Mouse (Mus musculus) gastrocnemius, postnatal 10 days (tissue): ENCODE data around the gene Pkp4. TPM values are rescaled to one million over a fixed set of nuclear protein-coding genes. Genes with fewer than 3 reads are reported as not detected.
"Not testable (repeated sequence)": the region's sequence is repeated elsewhere in the genome, so short reads cannot be mapped to it uniquely, and the experiment has no call there.

Experiments
- DNase-seq: peaks from one replicate; pipeline ENCODE4 v3.0.0; 2021; ENCODE audit warnings: mixed read lengths
- total RNA-seq, 2 experiments: library from RNA; stranded (reverse); gene quantifications; 2 replicates each; pipeline ENCODE4 v1.2.3; 2021

The Pkp4 gene
- total RNA-seq, 2 experiments from 2014 or later, result 24.6 to 25.4 TPM

DNA sequence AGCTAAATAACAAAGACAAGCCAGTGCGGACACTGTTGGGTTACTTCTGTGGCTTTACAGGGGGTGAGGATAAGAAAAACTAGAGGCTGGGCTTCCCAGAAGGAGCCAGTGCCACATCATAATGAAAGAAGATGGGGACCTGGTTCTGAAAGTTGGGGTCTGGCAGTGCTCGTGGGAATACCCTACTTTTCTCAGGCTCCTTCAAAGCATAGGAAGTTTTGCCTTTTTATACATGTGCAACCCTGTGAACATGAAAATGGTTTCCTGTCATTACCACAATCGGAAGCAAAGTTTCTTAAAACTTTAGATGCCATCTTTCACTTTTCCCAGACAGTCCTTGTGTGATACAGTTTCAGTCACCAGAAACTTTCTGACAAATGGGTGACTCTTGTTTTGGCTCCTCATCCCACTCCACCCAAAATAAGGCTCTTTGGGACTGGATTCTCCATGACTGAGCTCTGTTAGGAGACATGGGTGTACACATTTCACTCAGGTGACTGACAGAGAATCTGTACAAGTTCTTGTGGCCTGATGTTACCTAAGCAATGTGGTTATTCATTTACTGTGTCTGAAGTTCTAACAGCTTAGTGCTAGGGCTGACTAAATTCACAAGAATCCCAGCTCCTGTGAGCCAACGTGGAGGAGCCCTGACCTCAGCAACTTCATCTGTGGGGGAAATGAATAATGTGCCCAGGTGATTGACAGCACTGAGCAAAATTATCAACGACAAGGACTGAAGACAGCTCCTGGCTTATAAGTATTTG, 179.3 kb downstream of the Pkp4 start:
- DNase-seq, result no peak

DNA sequence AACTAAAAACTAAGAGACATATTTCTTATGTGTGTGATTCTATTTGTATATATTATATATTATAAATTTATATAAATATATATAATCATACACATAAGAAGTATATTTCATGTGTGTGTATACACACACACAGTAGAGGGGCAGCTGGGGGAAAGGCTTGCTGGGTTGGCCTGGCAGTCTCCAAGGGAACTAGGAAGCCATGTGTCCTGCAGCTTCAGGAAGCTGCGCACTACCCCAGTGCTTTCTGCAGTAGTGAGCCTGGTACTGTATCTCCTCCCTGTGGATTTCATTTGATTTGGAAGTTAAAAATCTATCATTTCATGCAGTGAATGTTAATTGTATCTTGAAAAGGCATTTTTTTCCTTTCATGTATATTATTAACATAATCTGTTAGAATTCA, 180.2 kb downstream of the Pkp4 start:
- DNase-seq, result no peak

DNA sequence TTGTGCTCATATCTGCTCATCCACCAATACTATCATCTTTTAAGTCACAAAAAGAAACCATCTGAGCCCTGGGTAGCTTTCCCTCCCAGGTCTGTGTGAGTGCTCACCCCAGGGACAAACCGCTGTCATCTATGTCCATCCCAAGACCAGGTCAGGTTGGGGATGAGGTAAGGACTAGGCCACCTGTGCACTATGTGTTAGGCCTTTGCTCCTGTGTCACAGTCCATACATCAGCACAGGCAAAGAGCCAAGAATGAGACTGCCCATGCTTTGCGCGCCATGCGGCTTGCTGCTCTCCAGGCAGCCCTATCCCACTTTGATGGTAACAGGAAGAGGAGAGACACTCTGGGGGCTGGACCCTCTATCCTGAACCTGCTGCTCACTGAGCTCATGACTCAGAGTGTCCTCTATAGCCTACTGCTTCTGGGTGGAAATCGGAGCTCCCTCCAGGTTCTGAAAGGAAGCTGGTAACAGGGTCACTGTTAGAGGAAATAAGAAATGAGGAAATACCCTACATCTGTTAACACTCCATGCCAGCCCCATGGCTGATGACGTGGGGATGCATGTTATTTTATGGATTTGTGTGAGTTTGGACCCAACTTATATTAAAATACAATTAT, 182.1 kb downstream of the Pkp4 start:
- no peak for DNase-seq

DNA sequence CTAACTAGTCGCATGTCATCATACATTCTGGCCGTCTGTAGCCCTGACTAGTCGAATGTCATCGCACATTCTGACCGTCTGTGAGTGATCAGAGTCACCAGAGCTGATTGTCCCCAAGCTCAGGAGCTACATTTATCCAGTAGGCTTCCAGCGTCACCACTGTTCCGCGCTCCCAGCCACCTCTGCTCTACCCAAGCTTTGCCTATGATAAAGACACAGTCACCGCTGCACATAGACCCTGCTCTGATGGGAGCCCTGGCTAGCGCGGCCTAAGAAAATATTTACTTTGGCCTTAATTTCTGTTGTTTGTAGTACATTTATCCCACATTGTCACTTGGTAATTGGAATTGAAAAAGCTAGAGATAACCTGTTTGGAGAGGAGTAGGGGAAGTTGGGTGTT, 183.2 kb downstream of the Pkp4 start:
- DNase-seq, result no peak

DNA sequence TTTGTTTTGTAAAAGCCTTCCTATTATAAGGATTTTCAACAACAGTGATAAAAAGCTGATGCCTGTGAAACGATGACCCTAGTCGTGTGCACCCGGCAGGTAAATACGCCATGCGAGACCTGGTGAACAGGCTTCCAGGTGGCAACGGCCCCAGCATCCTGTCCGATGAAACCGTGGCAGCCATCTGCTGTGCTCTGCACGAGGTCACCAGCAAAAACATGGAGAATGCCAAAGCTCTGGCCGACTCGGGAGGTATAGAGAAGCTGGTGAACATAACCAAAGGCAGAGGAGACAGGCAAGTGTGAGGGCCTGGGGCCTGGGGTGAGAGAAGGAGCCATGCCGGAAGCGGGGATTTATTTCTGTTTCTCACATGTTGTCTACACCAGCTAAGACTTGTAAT, 184.0 kb downstream of the Pkp4 start:
- no peak for DNase-seq

DNA sequence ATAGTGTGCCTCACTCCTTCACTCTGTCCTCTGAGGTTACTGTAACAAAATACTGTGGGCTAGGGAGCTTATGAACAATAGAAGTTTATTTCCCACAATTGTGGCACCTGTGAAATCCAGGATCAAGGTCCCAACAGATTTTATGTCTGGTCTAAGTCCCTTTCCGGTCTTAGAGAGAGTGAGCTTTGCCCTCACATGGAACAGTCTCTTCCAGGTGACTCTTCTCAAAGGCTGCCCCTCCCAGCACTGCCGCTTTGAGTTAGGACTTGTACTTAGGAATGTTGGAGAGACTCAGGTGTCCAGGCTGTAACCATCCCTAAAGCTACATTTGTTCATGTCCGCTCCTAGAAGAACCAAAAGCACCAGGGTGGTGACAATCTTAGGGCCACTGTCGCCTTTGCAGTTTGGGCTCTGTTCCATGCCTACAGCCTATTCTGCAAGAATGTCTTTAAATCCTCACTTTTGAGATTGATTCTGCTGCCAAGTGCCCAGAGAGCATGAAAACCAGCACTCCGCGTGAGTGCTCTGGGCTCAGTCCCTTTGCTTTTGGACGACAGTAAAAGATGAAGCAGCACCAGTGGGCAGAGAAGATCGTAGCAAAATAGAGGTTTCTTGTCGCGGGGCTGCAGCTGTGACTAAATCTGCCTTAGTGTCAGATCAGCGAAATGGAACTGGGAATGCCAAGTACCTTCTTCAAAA, 184.6 kb downstream of the Pkp4 start:
- DNase-seq, result no peak

DNA sequence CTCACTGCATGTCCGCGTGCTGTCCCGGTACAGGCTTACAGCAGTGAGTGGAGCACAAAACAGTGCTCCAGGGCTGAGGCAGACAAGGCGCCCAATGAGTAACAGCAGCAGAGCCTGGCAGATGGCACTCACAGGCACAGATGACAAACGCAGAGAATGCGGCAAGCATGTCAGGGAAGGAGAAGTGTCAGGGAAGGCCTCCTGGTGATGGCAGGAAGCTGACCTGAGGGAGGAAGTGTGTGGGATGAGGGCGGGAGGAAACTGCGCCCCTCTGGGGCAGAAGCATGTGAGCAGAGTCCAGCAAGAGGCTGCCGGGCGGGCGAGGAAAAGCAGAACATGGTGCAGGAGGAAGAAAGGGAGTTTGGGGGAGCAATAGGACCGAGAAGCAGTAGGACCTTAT, 185.8 kb downstream of the Pkp4 start:
- no peak for DNase-seq

DNA sequence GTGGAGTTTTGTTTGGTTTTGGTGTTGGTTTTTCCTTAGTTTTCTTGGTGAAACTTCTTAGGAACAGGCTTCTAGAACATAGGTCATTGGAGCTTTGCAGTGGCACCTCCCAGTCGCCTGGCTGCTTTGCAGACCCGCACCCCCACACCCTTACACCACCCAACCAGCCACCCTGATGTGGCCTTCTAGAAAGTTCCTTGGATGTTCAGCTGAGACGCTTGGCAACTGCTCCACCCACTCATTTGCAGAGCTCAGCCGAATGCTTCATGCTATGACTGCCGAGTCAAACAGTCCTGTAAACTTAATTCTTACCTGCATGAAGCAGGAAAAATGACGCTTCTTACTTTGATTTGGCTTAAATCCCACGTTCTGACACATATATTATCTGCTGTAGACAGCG, 187.9 kb downstream of the Pkp4 start:
- no peak for DNase-seq

DNA sequence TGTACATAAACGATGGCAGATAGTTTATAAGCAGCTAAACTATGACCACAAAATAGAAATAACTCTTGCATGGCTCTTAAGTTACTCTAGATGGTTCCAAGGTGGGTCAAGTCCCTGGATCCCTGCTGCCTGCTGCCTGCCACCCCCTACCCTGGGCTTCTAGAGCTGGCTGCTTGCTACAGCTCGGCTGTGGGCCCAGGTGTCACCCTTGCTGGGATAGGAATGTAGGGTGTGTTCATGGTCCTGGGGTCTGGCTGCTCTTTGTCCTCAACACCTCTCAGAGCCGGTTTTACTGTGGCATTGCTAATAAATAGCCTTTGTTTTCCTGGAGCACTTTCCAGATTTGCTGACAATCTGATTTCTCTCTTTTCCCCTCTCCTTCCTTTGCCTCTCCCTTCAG, 189.4 kb downstream of the Pkp4 start:
- DNase-seq, result no peak

DNA sequence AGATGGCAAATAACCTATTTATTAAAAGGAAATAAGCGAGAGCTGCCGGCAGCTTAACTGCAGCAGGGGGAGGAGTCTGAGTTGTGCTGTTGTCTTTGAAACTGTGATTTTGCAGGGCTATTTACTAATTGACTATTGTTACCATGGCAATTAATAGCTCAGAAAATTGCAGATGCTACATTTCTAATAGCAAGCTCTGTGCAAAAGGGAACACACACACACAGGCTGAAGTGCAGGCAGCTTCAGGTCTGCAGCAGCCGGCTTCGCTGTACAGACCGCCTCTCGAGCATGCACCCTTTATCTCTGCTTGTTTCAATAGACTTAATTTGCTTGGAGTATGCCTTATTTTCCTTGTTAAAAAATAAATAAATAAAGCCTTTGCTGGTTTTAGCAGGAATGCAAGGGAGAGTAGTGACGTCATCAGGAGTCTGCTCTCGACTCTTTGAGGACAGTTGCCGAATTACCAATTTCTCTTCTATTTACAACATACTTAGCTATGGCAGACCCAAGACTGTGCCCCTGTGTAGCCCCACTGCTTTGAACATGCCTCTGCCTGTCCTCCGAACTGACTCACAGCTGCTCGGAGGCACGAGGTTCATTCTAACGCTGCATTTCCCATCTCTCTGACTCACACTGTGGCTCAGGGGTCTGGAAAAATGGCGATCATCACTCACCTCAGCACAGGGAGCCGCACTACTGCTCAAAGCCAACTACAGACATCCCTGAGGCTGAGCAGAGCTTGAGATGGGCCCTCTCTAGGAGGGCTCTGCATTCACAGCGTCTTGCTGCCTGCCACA, 190.9 kb downstream of the Pkp4 start:
- DNase-seq, result no peak

DNA sequence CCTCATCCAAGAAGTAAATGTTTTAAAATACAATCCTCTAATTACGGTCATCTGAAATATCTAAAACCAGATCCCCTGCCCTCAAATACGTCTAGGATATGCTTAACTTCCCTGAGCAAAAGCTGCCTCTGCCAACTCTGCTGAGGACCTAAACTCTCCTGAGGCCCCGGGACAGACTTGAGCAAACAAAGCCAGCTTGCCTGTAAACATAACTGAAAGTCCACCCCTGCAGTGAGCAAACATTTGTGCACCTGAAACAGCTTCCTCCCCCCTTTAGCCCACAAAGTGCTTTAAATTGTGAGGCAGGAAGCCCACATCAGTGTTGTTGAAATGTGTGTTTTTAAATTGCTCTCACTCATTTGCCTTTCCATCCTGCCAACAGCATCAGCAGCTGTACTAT, 193.2 kb downstream of the Pkp4 start:
- no peak for DNase-seq

DNA sequence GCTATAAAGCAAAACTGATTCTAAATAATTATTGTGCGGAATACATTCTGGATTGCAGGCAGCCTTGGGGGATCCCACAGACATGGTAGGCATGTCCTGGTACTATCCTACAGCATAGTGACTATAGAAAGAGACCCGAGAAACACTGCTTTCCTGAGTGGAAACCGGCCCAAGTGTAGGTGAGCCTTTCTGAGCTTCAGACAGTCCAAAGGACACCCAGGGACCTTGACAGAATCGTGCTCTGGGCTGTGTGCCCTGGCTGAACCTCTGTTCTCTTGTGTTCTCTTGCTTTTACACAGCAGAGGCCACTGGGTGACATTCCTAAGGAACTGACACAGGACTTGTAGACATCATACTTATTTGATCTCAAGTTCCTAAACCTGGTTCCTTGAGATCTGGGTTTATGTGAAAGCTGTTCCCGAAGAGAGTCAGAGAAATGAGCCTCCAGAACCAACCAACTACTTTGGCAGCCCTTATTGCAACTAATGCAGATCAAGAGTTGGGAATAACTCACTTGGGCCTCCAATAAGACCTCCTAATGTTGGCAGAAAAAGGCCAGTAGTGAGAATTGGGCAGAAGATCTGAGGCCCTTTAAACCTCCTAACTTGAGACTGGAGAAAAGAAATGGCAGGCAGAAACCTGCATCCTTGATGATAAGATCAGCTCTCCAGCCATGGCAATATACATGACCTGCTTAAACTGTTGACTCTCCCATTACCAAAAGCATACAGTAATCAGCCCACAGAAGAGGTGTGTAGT, 195.1 kb downstream of the Pkp4 start:
- no peak for DNase-seq

DNA sequence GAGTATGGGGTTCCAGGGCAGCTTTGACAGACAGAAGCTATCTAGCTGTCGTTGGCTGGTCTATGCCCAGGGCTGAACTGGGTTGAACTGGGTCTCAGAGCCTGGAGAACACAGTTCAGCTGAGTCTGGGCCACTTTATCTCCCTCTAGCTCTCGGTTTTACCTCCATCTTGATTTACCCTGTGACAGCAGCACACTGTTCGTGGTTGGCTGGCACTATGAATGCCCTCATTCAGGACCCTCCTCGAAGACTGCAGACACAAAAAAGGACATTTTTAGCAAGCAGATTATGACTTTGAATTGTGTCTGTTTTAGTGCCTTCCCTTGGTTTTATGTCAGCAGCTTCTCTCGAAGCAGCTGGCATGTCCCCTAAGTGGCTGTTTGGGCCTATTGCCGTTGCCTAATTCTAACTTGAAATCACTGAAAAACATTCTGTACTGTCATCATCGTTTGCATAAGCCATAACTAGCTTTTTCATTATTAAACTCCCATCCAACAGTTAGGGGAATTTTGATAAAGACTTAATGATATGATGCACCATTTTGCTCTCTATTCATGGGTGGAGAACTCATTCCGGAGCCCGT, 199.2 kb downstream of the Pkp4 start:
- DNase-seq, result no peak

DNA sequence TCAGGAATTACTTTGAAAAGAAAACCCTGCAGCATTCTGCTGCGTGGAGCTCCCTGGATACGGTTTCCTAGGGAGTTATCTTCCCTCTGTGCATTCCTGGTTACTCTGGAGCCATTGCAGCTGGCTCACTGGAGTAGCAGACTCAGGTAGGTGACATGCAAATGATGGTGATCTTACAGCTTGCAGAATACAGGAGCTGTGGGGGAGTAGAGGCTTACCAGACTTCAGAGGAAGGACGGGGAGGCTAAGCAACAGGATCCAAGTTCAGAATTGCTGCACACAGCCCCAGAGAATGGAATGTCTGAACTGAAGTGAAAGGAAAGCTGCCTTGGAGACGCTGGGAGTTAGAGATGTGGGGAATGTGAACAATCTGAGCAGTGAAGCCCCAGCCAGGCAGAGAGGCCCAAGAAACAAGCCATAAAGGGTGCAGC, 200.7 kb downstream of the Pkp4 start:
- no peak for DNase-seq

DNA sequence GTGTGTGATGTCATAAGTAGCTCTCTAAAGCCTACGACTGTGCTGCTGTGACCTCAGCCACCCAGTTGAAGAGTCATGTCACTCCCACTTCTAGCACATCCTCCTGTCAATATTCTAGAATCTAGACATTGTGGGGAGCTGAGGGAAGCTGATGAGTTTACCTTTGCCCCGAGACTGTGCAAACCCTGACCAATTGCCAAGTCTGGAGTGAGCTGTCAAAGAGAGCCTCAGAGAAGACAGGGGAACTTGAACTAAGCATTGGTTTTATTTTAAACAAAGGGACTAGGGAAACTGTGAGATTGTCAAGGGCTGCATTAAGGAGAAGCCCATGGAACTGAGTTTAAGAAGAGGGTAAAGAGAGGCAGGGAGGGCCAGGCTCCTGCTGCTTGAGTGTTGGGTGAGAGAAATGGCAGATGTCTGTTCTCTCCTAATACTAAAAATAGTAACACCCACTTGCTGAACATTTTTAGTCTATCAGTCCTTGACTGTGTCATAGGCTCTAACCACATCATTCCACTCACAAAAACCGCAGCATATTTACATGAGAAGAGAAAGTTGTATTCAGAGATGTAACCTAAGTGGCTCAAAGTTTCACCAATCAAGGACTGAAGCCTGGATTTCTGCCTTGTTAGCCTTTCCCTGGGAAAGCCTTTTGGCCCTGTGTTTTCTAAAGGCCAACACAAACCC, 203.6 kb downstream of the Pkp4 start:
- no peak for DNase-seq

DNA sequence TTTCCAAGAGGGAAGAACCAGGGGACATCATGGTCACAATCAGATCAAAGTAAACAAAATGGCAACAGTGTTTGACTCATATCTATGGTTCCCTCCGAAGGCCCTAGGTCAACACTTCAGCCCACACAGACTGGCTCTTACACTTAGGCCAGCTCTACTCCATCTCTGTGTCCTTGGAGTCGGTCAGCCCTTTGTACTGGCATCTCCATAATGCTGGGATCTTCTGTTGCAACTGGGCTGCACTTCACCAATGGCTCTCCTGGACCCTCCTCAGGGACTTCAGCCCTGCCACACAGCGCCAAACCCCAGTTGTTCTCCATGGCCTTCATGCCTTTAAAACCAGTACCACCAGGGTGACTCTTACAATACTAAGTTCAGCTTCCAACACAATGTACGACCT, 206.5 kb downstream of the Pkp4 start:
- DNase-seq, result no peak

DNA sequence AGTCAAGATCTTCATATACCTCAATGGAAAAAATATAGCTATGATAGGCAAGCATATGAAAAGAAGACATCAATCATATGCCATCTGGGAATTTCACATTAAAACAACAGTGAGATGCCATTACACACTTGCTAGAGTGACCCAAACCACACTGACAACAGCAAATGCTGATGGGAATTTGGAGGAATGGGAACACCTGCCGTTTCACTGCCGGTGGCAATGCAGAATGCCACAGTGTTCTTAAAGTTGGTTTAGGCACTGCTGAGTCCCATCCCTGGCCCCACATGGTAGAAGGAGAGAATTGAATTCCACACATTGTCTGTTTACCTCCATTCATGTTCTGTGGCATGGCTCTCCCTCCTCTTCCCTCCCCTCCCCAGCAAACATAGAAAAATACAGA, 212.5 kb downstream of the Pkp4 start:
- DNase-seq, result no peak

DNA sequence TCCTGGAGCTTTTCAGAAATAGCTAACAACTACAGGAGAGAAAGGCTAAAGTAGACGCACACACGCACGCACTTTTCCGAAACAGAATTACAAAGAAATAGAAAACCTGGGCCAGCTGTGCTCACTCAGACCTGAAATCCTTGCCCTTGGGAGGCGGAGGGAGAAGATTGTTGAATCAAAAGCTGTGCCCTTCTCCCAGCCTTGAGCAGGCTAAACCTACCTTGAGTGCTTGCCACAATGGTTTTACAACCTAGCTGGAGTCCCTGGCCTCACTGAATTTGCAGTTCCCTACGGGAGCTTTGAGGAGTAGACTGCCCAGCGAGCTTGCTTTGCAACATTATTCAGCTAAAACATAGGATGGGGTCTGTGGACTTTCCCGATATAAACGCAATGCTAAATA, 217.4 kb downstream of the Pkp4 start:
- DNase-seq, result no peak

DNA sequence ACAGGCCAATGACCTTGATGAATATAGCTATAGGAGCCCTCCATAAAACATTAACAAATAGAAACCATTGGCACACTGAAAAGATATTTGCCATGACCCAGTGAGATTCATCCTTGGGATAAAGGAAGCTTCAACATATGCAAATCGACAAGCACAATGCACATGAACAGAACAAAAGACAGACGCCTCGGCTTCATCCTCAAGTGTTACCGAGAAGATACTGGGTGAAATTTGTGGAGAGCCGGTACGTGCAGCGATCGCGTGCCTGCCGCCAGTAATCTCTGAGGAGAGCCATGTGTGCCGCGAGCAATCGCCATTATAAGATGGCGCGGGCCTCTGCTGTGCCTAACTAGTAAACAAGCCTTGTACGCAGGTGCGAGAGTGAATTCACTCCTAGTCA, 218.2 kb downstream of the Pkp4 start:
- not testable (repeated sequence) for DNase-seq

DNA sequence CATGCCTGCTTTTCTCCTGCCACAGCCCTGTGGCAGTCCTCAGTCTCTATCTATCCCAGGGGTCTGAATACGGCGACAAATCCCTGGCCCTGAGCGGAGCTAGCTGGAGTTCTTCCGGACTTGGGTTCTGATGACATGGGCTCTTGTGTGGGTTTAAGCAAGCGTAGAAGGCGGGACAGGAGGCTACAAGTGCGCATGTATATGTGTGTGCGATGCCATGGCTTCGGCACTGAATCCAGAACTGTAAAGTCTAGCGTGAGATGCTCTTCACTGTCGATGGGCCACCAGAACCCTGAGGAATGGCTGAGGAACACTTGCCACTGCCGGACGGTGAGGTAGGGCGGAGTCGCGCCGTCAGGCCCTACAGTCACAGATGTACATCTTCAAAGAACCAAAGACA, 222.6 kb downstream of the Pkp4 start:
- no peak for DNase-seq
